Mouse (Mus musculus): ENCODE measurements around the gene Ppp4r2.

GRCm38 (mm10) chr6:100876624-100877017, 43.2 kb downstream of the Ppp4r2 start:
- TF ChIP-seq CTCF (IDR thresholded peaks at IDR 0.05; ENCODE audit: low read depth, low read length) (no peak), TAL1 (conservative IDR thresholded peaks at IDR 0.05; ENCODE audit: low read depth, low read length) (no peak), GATA1 (IDR thresholded peaks at IDR 0.05; ENCODE audit: borderline replicate concordance, low read length) (no peak), POLR2AphosphoS5 (IDR thresholded peaks at IDR 0.05; ENCODE audit: insufficient replicate concordance, low read depth, low read length) (no peak), GATA2 (IDR thresholded peaks at IDR 0.05; ENCODE audit: borderline replicate concordance, low read depth, low read length) (no peak)

Measured in G1E (cell line).